7 mouse cellular contexts compared by ENCODE assay signal in genomic region chr11:107471071-107471720, GRCm38 (mm10). TPM values are rescaled to one million over a fixed set of nuclear protein-coding genes. Genes with fewer than 3 reads are reported as not detected.
DNase-seq lines count a peak whose midpoint lies in the region; ATAC-seq lines count a peak whose summit lies in the region.

No protein-coding gene starts in this region.

- ATAC-seq in lung, embryonic 16.5 days (ENCODE audit: low read depth) = no peak
- no peak for ATAC-seq in embryonic facial prominence, embryonic 12.5 days (ENCODE audit: insufficient number of reproducible peaks, insufficient read depth, low FRiP score, low TSS enrichment)
- ATAC-seq in stomach, embryonic 14.5 days (ENCODE audit: insufficient number of reproducible peaks, insufficient read depth, low FRiP score, low read depth) = no peak

- H3K4me3 ChIP-seq in lung, embryonic 16.5 days (ENCODE audit: low read length) = peak overlapping the region; percentile 91
- H3K4me3 ChIP-seq in embryonic facial prominence, embryonic 12.5 days = peak overlapping the region; percentile 84
- H3K4me3 ChIP-seq in limb, embryonic 10.5 days = peak overlapping the region; percentile 89
- H3K4me3 ChIP-seq in stomach, embryonic 14.5 days (ENCODE audit: low read depth, low read length) = peak overlapping the region; percentile 62

- peak overlapping the region; percentile 94 for H3K4me2 ChIP-seq in lung, embryonic 16.5 days (ENCODE audit: low read depth, low read length)
- H3K4me2 ChIP-seq in embryonic facial prominence, embryonic 12.5 days (replicated peaks) = peak overlapping the region; percentile 72
- peak overlapping the region; percentile 90 for H3K4me2 ChIP-seq in stomach, embryonic 14.5 days (replicated peaks; ENCODE audit: low read depth, low read length)

- 2% methylated on average over 11 of the region's 11 CpGs for WGBS in lung, embryonic 16.5 days
- 2% methylated on average over 11 of the region's 11 CpGs for WGBS in embryonic facial prominence, embryonic 12.5 days
- 7% methylated on average over 11 of the region's 11 CpGs for WGBS in limb, embryonic 10.5 days
- 4% methylated on average over 11 of the region's 11 CpGs for whole genome bisulfite sequencing in stomach, embryonic 14.5 days

- DNase-seq in lung, adult 18-20 months = no peak
- no peak for DNase-seq in limb, embryonic 10.5 days (ENCODE audit: low spot score)
- DNase-seq in adrenal gland, postnatal 10 days = no peak
- no peak for DNase-seq in right cerebral cortex, adult 2 months (ENCODE audit: low spot score in 2 of 2)

- peaks cover 28% of the 10 kb centered on the region for H3K4me1 ChIP-seq in lung, embryonic 16.5 days (replicated peaks; ENCODE audit: control insufficient read depth, insufficient read depth, low read length)
- peaks cover 25% of the 10 kb centered on the region for H3K4me1 ChIP-seq in embryonic facial prominence, embryonic 12.5 days
- H3K4me1 ChIP-seq in limb, embryonic 10.5 days = peaks cover 50% of the 10 kb centered on the region
- peaks cover 14% of the 10 kb centered on the region for H3K4me1 ChIP-seq in stomach, embryonic 14.5 days (ENCODE audit: control insufficient read depth, insufficient read depth, low read length)

- no peaks in the 10 kb centered on the region for H3K27me3 ChIP-seq in lung, embryonic 16.5 days (ENCODE audit: control insufficient read depth, insufficient read depth, low read depth, low read length)
- no peaks in the 10 kb centered on the region for H3K27me3 ChIP-seq in embryonic facial prominence, embryonic 12.5 days
- no peaks in the 10 kb centered on the region for H3K27me3 ChIP-seq in limb, embryonic 10.5 days (ENCODE audit: low read depth, poor library complexity, severe bottlenecking)
- no peaks in the 10 kb centered on the region for H3K27me3 ChIP-seq in stomach, embryonic 14.5 days (ENCODE audit: control insufficient read depth, insufficient read depth, low read length)

- no peaks in the 10 kb centered on the region for H3K36me3 ChIP-seq in lung, embryonic 16.5 days (ENCODE audit: control insufficient read depth, insufficient read depth, low read length)
- no peaks in the 10 kb centered on the region for H3K36me3 ChIP-seq in embryonic facial prominence, embryonic 12.5 days
- peaks cover 2% of the 10 kb centered on the region; the same call in 1 of the 2 replicates for H3K36me3 ChIP-seq in limb, embryonic 10.5 days
- H3K36me3 ChIP-seq in stomach, embryonic 14.5 days (ENCODE audit: control insufficient read depth, insufficient read depth, low read length) = no peaks in the 10 kb centered on the region

- H3K9me3 ChIP-seq in lung, embryonic 16.5 days (ENCODE audit: control insufficient read depth, low read length) = no peaks in the 10 kb centered on the region
- H3K9me3 ChIP-seq in embryonic facial prominence, embryonic 12.5 days = no peaks in the 10 kb centered on the region
- H3K9me3 ChIP-seq in limb, embryonic 10.5 days (replicated peaks) = no peaks in the 10 kb centered on the region
- H3K9me3 ChIP-seq in stomach, embryonic 14.5 days (ENCODE audit: control insufficient read depth, low read depth, low read length) = no peaks in the 10 kb centered on the region

- H3K9ac ChIP-seq in lung, embryonic 16.5 days (ENCODE audit: low read length) = peak overlapping the region; percentile 90
- H3K9ac ChIP-seq in embryonic facial prominence, embryonic 12.5 days = peak overlapping the region; percentile 89
- H3K9ac ChIP-seq in stomach, embryonic 14.5 days (replicated peaks; ENCODE audit: low read depth, low read length) = no peak overlapping the region

- H3K27ac ChIP-seq in lung, embryonic 16.5 days (ENCODE audit: low read length) = peak overlapping the region; percentile 96
- peak overlapping the region; percentile 98 for H3K27ac ChIP-seq in embryonic facial prominence, embryonic 12.5 days
- H3K27ac ChIP-seq in limb, embryonic 10.5 days = peak overlapping the region; percentile 94
- H3K27ac ChIP-seq in stomach, embryonic 14.5 days (ENCODE audit: low read length) = peak overlapping the region; percentile 93; the same call in 1 of the 2 replicates

RNA-seq across cellular contexts. Expression of gene Pitpnc1, which starts 0.7 kb away (rescaled TPM):
- 16.2 and 16.8 TPM in 2 replicates for polyA plus RNA-seq in lung, embryonic 16.5 days (2015; fragmentation: Nextera tagmentation; extraction: Ambion mirVana)
- polyA plus RNA-seq in embryonic facial prominence, embryonic 12.5 days (2016; fragmentation: Nextera tagmentation; extraction: Ambion mirVana) = 36.3 and 41.6 TPM in 2 replicates
- 31.6 and 37.1 TPM in 2 replicates for polyA plus RNA-seq in limb, embryonic 10.5 days (2016; fragmentation: Nextera tagmentation; extraction: Ambion mirVana)
- 15.5 and 15.7 TPM in 2 replicates for polyA plus RNA-seq in stomach, embryonic 14.5 days (2014; fragmentation: Nextera tagmentation; extraction: Ambion mirVana)
- total RNA-seq in adrenal gland, postnatal 10 days (2021) = 10 to 100 TPM; 28.3 to 40.3 TPM

RNA-seq across cellular contexts. Expression of gene Psmd12, which starts 8.1 kb away (rescaled TPM):
- 152 and 157 TPM in 2 replicates for polyA plus RNA-seq in lung, embryonic 16.5 days (2015; fragmentation: Nextera tagmentation; extraction: Ambion mirVana)
- polyA plus RNA-seq in embryonic facial prominence, embryonic 12.5 days (2016; fragmentation: Nextera tagmentation; extraction: Ambion mirVana) = 170 and 181 TPM in 2 replicates
- 229 and 240 TPM in 2 replicates for polyA plus RNA-seq in limb, embryonic 10.5 days (2016; fragmentation: Nextera tagmentation; extraction: Ambion mirVana)
- polyA plus RNA-seq in stomach, embryonic 14.5 days (2014; fragmentation: Nextera tagmentation; extraction: Ambion mirVana) = 158 and 182 TPM in 2 replicates
- total RNA-seq in adrenal gland, postnatal 10 days (2021) = 10 to 100 TPM; 78.7 to 84.8 TPM
